Mouse (Mus musculus) MEL (cell line): Measurements from ENCODE around the gene L3mbtl4.

Experiments used
- CHD2 ChIP-seq: IDR thresholded peaks from 2 replicates; pipeline ENCODE4 v1.6.1; 2011; ENCODE audit warnings: low read length, improper control_type of control experiment
- CTCF ChIP-seq, 3 experiments: IDR thresholded peaks in 2 of 3; conservative IDR thresholded peaks in 1 of 3; 2 replicates each; pipeline ENCODE4 v1.5.1; 2011 to 2012; ENCODE audit warnings: low read length in 3 of 3, low read depth in 2 of 3, mild to moderate bottlenecking in 2 of 3, improper control_type of control experiment in 1 of 3, inconsistent platforms in 1 of 3, mixed read lengths in 1 of 3, moderate library complexity in 1 of 3; ENCODE audit not compliant: control insufficient read depth in 1 of 3, insufficient read depth in 1 of 3, poor library complexity in 1 of 3, severe bottlenecking in 1 of 3
- KAT2A ChIP-seq: conservative IDR thresholded peaks from 2 replicates; pipeline ENCODE4 v1.6.1; 2012; ENCODE audit warnings: low read depth, low read length, improper control_type of control experiment, inconsistent platforms
- POLR2A ChIP-seq, 2 experiments: IDR thresholded peaks; 2 replicates each; pipeline ENCODE4 v1.6.1; 2011 to 2012; ENCODE audit warnings: low read length in 2 of 2, mild to moderate bottlenecking in 2 of 2, control low read depth in 1 of 2, improper control_type of control experiment in 1 of 2, low read depth in 1 of 2, moderate library complexity in 1 of 2; ENCODE audit not compliant: control insufficient read depth in 1 of 2, insufficient read depth in 1 of 2, poor library complexity in 1 of 2
- POLR2AphosphoS2 ChIP-seq: IDR thresholded peaks from 2 replicates; pipeline ENCODE4 v1.6.1; 2011; ENCODE audit warnings: low read length, improper control_type of control experiment
- SIN3A ChIP-seq: IDR thresholded peaks from 2 replicates; pipeline ENCODE4 v1.6.1; 2012; ENCODE audit warnings: low read length, improper control_type of control experiment, inconsistent platforms
- USF2 ChIP-seq, 2 experiments: IDR thresholded peaks; 2 replicates each; pipeline ENCODE4 v1.6.1; 2011 to 2012; ENCODE audit warnings: improper control_type of control experiment in 2 of 2, low read length in 2 of 2, borderline replicate concordance in 1 of 2, inconsistent platforms in 1 of 2, low read depth in 1 of 2, mild to moderate bottlenecking in 1 of 2; ENCODE audit not compliant: insufficient read depth in 1 of 2

GRCm38 (mm10) chr17:68236992-68237391, 36.6 kb upstream of the L3mbtl4 start:
- no peak for TF ChIP-seq USF2 (IDR thresholded peaks at IDR 0.05; ENCODE audit: borderline replicate concordance in 1 of 2, insufficient read depth in 1 of 2, low read depth in 1 of 2, low read length in 2 of 2)
- TF ChIP-seq CTCF (IDR thresholded peaks at IDR 0.05 in 2 of 3, conservative IDR thresholded peaks at IDR 0.05 in 1 of 3; ENCODE audit: control insufficient read depth in 1 of 3, insufficient read depth in 1 of 3, low read depth in 2 of 3, low read length in 3 of 3, poor library complexity in 1 of 3, severe bottlenecking in 1 of 3): no peak
- TF ChIP-seq CHD2: no peak
- no peak for TF ChIP-seq POLR2A (IDR thresholded peaks at IDR 0.05; ENCODE audit: control insufficient read depth in 1 of 2, insufficient read depth in 1 of 2, low read depth in 1 of 2, low read length in 2 of 2, poor library complexity in 1 of 2)
- TF ChIP-seq KAT2A: no peak
- no peak for TF ChIP-seq SIN3A
- TF ChIP-seq POLR2AphosphoS2: no peak
